Mouse (Mus musculus) right cerebral cortex, postnatal 14 days (tissue): Measurements from ENCODE around the gene Banp.

Experiments
- DNase-seq: peaks from one replicate; pipeline ENCODE4 v3.0.0; 2022

The Banp gene

GRCm38 (mm10) chr8:121990506-121991255 lies 41.1 kb downstream of the Banp start:
- DNase-seq: no peak

DNA sequence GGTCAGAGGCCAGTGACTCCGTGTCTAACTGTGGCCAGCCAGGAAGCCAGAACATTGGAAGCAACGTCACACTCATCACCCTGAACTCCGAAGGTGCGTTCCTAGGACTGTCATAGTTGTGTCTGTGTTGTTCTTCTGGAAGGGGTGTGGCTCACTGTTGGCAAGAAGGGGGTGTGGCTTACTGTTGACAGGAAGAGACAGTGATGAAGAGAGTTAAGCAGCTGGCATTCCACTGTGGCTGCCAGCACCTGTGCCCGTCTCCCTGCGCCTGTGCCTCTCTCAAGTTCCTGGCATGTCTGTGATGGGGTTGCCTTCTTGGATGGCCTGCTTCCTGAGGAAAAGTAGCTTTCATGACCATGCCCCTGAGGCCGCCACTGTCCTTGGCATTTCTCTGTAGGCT lies 42.1 kb downstream of the Banp start:
- DNase-seq: no peak

DNA sequence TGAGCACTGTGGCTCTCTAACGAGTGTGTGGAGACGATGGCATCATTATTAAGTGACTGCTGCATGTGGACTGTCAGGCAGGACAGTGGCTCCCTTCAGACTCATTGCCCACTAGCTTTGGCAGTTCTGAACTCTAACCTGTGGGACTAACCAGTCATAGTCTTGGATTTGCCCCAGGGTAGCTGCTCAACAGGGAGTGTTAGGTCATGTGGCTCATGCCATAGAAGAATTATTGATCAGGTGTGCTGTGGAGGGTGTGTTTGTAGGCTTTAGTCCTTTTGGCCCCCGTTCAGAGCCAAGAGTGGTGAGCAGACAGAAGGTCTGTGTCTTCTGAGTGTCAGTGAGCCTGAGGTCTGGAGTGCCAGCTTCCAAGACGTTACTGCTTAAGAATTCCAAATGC lies 43.4 kb downstream of the Banp start:
- no peak for DNase-seq

GRCm38 (mm10) chr8:121995112-121995511 lies 45.6 kb downstream of the Banp start:
- DNase-seq: no peak

DNA sequence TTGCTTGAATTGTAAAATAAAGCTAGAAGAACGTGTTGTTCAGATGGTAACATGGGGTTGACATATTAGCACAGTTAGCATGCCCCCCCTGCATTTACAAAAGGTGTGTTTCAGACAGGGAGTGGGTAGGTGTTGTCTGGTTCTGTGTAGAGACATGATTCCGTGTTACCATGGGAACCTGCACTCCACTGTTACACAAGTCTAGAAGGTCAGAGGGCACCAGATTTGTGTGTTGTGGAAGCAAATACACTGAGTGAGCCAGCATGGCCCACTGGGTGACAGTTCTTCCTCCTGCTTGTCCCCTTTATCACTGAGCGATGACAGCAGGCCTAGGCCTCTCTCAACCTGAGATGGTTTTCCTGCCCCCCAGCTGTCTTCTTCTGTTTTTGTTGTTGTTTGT lies 46.3 kb downstream of the Banp start:
- DNase-seq: no peak

GRCm38 (mm10) chr8:121998631-121999030 lies 49.1 kb downstream of the Banp start:
- no peak for DNase-seq

DNA sequence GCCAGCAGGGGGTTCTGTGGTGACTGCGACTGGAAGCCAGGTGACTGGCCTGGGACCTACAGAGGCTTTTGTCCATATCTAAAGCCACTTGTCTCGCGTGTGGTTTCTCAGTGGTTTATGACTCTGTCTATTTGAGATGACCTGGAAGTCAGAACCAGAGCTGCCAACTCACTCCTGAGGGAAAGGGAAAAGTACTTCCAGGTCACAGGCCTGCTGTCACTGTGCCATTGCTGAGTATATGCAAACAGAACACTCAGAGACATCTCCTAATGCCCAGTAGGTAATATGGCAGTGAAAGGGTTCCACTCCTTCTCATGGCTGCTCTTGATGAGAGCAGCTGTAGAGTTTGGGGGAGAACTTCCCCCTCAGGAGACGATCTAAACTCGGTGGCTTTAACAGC lies 49.7 kb downstream of the Banp start:
- no peak for DNase-seq

DNA sequence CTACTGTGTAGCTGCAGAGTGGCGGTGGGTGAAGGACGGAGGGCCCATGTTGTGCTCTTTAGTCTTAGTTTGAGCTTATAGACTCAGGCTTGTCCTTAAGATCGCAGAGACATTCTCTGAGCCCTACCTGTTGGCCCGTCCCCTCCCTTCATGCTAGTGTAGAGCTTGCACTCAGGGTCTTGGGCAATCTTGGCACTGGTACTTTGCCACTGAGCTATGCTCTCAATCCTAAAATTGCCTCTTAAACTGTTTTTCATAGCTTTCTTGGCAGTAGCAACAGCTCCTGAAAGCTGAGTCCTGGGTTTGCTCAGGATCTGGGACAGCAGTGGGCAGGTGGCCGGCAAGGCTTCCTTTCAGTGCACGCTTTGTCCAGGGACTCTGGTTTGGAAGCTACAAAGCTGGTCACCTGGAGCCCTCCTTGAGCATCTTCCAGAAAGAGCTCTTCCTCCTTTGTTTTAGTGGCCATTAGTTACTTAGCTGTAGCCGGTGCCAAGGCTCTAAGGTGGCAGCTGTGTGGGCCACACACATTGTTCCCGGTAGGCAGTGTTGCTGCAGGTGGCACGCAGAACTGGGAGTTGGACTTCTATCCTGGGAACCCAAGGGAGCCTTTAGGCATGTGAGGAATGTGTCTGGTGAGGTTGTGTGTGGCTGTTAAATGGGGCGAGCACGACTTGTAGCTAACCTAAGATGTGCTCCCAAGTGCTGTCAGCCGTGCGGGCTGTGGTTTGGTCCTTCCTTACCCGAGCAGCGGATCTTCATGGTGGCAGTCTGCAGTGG lies 52.0 kb downstream of the Banp start:
- DNase-seq: no peak

DNA sequence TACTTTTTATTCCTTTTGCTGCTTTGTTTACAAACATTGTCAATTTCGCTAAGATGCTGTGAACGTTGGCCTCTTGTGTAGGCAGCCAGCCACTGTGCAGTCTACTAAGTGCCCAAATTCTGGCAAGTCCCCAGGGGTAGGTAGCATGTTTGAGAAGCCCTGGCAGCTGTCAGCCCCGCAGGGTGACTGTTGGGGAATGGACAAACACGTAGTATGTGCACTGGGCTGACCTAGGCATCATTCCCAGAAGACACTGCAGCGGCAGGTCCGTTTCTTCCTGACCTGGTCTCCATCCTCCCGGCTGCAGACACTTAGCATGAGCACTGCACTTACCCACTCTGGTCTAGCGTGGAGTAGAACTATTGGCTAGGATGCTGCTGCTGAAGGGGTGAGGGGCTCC lies 54.1 kb downstream of the Banp start:
- no peak for DNase-seq

DNA sequence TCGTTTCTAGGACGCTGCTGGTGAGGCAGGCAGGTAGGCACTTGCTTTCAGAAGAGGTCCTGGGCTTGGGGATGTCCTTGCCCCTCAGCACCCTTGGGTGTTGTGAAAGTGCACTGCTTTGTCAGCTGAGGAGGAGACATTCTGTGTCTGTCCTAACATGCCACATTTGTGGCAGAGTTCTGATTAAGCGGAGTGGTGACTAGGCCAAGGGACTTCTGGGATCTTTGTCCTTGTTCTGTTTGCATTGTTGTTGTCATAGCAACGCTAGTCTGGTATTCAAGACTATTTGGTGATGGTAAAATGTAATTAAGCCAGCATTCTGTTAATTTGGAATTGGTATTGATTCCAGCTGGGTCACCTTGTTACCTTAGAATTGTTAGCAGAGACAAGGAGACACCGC lies 54.6 kb downstream of the Banp start:
- DNase-seq: no peak

- DNase-seq: no peak
These were observed 56.1 kb downstream of the Banp start for GRCm38 (mm10) chr8:122005422-122006204.

DNA sequence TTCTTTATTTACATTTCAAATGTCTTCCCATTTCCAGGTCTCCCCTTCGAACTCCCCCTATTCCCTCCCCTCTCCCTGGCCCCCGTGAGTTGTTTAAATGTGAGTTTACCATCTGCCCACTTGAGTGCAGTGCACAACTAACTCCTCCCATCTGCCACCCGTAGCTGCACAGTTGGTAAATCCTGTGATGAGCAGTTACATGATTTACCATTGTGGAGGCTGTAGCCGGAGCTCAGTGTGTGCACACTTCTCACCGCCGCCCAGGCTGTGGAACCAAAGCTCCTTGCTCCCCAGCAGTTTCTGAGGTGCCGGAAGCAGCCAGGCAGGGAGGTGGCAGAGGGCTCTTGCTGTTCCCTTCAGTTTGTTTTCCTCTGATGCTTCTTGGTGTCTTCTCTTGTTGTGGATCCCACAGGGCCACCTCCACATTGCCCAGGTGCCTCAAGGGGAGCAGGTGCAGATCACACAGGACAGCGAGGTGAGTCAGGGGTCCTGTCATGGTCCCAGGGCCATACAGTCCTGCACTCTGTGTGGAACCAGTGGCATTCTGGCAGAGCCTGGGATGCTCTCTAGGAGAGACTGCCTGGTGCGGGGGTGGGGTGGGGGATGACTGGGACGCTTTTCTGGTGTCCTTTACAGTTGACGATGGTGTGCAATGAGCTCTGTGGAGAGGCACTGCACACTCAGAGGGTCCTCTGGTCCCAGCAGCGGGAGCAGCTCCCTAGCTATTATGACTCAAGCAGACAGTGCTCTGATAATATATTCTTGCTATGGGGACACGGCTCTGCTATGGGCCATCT lies 57.3 kb downstream of the Banp start:
- peak; percentile 39 for DNase-seq

- DNase-seq: no peak
These were observed 58.8 kb downstream of the Banp start for GRCm38 (mm10) chr8:122008395-122008794.

GRCm38 (mm10) chr8:122010638-122011037 lies 61.1 kb downstream of the Banp start:
- DNase-seq: no peak

DNA sequence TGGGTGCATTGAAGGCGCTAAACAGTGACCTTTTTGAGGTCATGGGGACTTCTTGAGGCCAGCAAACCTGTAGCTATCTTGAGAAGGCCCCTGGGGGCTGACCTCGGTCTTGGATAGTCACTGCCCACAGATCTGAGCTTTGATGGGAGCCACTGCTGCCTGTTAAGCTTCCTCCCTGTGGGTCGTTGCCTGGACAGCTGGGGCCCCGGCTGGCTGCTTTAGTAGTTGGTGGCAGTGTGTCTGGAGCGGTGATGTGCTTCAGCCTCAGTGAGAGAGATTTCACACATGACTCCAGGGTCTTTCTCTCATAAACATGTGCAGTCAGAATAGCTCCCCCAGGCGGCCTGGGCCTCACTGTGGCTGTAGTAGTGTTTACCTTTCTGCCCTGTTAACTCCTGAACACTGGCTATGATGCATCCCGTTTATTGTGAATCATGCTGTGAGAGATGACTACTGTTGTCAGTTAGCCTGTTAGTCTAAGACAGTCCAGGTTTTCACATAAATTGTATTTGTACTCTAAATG lies 61.6 kb downstream of the Banp start:
- DNase-seq: no peak

- DNase-seq: no peak
These were observed 65.1 kb downstream of the Banp start for GRCm38 (mm10) chr8:122014606-122015005.

- DNase-seq: no peak
These were observed 68.7 kb downstream of the Banp start for GRCm38 (mm10) chr8:122018046-122018831.

GRCm38 (mm10) chr8:122019162-122019561 lies 69.6 kb downstream of the Banp start:
- no peak for DNase-seq

- DNase-seq: no peak
These were observed 70.7 kb downstream of the Banp start for GRCm38 (mm10) chr8:122020050-122020771.

- DNase-seq: no peak
These were observed 72.2 kb downstream of the Banp start for GRCm38 (mm10) chr8:122021725-122022124.

- no peak for DNase-seq
These were observed 72.7 kb downstream of the Banp start for GRCm38 (mm10) chr8:122022274-122022673.
